Mouse (Mus musculus): ENCODE measurements around the gene Atp2b1. TPM values are rescaled to one million over a fixed set of nuclear protein-coding genes. Genes with fewer than 3 reads are reported as not detected.

Atp2b1 gene
- polyA plus RNA-seq, 1 experiment from 2014 or later, result 176 TPM

GRCm38 (mm10) chr10:98925081-98925480, 10.9 kb downstream of the Atp2b1 start:
- no peaks in the 10 kb centered on the region for H3K36me3 ChIP-seq
- no peaks in the 10 kb centered on the region for H3K9me3 ChIP-seq
- no peak for ATAC-seq (replicated peaks)
- no peaks in the 10 kb centered on the region for H3K27me3 ChIP-seq
- H3K27ac ChIP-seq (replicated peaks), result no peak overlapping the region
- H3K4me1 ChIP-seq, result peaks cover under 1% of the 10 kb centered on the region
- H3K4me2 ChIP-seq (replicated peaks), result no peak overlapping the region
- no peak overlapping the region for H3K4me3 ChIP-seq
- WGBS, result 87% methylated on average over 4 of the region's 4 CpGs
- no peak overlapping the region for H3K9ac ChIP-seq (replicated peaks)

DNA sequence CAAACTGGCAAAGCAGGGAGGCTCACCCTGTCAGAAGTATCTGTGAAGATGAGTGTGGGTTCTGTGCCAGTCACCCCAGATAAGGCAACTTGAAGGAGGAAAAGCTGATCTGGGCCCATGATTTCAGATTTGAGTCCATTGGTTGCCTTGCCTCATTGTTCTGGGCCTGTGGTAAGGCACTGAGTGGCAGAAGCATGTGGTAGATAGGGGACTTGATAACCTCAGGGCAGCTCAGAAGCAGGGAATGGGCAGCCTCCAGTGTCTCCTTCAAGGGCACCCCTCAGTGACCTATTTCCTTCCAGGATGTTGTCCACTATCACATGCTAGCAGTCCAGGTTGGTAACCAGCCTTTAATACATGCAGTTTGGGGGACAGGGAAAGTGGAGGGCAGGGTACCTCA, 12.8 kb downstream of the Atp2b1 start:
- no peak for ATAC-seq (replicated peaks)

GRCm38 (mm10) chr10:98929444-98929843, 15.2 kb downstream of the Atp2b1 start:
- no peaks in the 10 kb centered on the region for H3K36me3 ChIP-seq

More for the DNA sequence above, 12.8 kb downstream of the Atp2b1 start:
- no peak overlapping the region for H3K9ac ChIP-seq (replicated peaks)
- no peaks in the 10 kb centered on the region for H3K36me3 ChIP-seq
- H3K4me1 ChIP-seq, result peaks cover 6% of the 10 kb centered on the region
- H3K9me3 ChIP-seq, result no peaks in the 10 kb centered on the region
- no peak overlapping the region for H3K4me2 ChIP-seq (replicated peaks)
- H3K27ac ChIP-seq (replicated peaks), result no peak overlapping the region
- H3K4me3 ChIP-seq, result no peak overlapping the region
- no peaks in the 10 kb centered on the region for H3K27me3 ChIP-seq

GRCm38 (mm10) chr10:98930143-98930542, 15.9 kb downstream of the Atp2b1 start:
- no peak; the same call in 1 of the 2 replicates for ATAC-seq (replicated peaks)
- no peaks in the 10 kb centered on the region for H3K9me3 ChIP-seq
- 40% methylated on average over 11 of the region's 11 CpGs for WGBS
- H3K4me2 ChIP-seq (replicated peaks), result peak overlapping the region; percentile 6; the same call in 1 of the 2 replicates
- H3K4me1 ChIP-seq, result peaks cover 14% of the 10 kb centered on the region
- H3K4me3 ChIP-seq, result no peak overlapping the region
- no peak overlapping the region for H3K9ac ChIP-seq (replicated peaks)
- H3K27me3 ChIP-seq, result no peaks in the 10 kb centered on the region
- no peaks in the 10 kb centered on the region for H3K36me3 ChIP-seq
- no peak overlapping the region for H3K27ac ChIP-seq (replicated peaks)

More at GRCm38 (mm10) chr10:98929444-98929843, 15.2 kb downstream of the Atp2b1 start:
- H3K27ac ChIP-seq (replicated peaks), result no peak overlapping the region
- H3K9ac ChIP-seq (replicated peaks), result no peak overlapping the region
- H3K4me1 ChIP-seq, result peaks cover 14% of the 10 kb centered on the region
- H3K27me3 ChIP-seq, result no peaks in the 10 kb centered on the region
- H3K9me3 ChIP-seq, result no peaks in the 10 kb centered on the region
- ATAC-seq (replicated peaks), result no peak
- H3K4me2 ChIP-seq (replicated peaks), result no peak overlapping the region
- H3K4me3 ChIP-seq, result no peak overlapping the region
- 72% methylated on average over 7 of the region's 7 CpGs for WGBS

DNA sequence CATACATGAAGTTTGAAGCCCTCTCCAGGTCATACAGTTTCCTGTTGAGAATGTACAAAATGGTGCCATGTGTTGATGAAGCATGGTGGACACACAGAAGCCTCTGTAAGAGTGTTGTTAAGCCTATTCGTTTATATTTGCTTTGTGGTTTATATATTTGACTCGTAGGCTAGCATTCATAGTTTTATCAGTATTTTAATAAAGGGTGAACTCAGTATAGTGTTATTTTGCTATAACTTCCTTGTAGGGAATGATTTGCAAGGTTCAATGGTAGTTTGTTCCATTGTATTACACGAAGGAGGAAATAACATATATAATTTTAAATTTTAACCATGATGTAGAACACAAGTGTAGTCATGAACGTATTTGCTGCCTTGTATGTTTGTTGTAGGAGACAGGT, 25.9 kb downstream of the Atp2b1 start:
- Histone ChIP-seq H3K4me2 (replicated peaks) (no peak overlapping the region), H3K9ac (replicated peaks) (no peak overlapping the region), H3K4me1 (peaks cover 13% of the 10 kb centered on the region), H3K4me3 (no peak overlapping the region), H3K27me3 (no peaks in the 10 kb centered on the region), H3K9me3 (no peaks in the 10 kb centered on the region), H3K36me3 (0 out of 2 replicates have a peak, but pooled peaks cover 3% of the 10 kb centered on the region), H3K27ac (replicated peaks) (no peak overlapping the region)
- WGBS, result 93% methylated on average over 4 of the region's 4 CpGs
- ATAC-seq (replicated peaks), result no peak

DNA sequence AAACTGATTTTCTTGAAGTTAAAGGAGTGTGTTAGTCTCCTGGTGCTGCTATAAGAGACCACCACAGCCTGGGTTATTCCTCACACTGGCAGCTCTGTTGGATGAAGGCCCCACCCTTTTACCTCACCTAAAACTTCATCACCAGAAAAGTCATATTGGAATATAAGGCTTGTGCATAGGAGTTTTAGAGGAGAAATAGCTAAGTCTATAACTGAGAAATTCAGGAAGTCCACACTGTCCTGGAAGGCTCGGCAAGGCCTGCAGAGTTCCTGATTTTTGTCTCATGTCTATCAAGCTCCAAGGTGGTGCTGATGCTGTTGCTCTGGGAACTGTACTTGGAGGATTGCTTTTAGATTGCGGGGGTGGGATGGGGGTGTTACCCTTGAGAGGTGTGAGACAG, 26.6 kb downstream of the Atp2b1 start:
- Histone ChIP-seq H3K4me3 (no peak overlapping the region), H3K9ac (replicated peaks) (no peak overlapping the region), H3K4me2 (replicated peaks) (no peak overlapping the region), H3K9me3 (no peaks in the 10 kb centered on the region), H3K36me3 (0 out of 2 replicates have a peak, but pooled peaks cover 3% of the 10 kb centered on the region), H3K4me1 (peaks cover 13% of the 10 kb centered on the region), H3K27me3 (no peaks in the 10 kb centered on the region), H3K27ac (replicated peaks) (no peak overlapping the region)
- no peak for ATAC-seq (replicated peaks)
- 96% methylated on average over 2 of the region's 2 CpGs for WGBS

DNA sequence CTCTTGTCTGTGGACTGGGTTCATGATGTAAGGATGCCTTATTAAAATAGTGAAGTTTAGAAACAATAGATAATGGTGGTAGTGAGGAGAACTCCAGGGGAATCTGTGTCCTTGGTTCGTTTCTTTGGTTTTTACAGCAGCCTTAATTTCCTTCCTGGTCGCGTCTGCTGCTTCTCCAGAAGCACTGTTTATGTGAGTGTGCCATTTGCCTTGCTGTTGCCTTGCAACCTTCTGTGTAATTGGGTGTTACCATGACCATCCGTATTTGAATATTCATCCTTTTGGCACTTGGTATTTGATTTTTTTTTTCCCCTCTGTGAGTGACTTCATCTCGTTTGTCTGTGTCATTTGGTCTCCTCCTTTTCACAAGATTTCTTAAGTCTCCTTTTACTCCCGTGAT, 27.8 kb downstream of the Atp2b1 start:
- 0 out of 2 replicates have a peak, but pooled peaks have one; percentile 49 for ATAC-seq (replicated peaks)
- no peak overlapping the region for H3K9ac ChIP-seq (replicated peaks)
- WGBS, result 46% methylated on average over 6 of the region's 6 CpGs
- H3K9me3 ChIP-seq, result no peaks in the 10 kb centered on the region
- H3K4me2 ChIP-seq (replicated peaks), result no peak overlapping the region
- peak overlapping the region; percentile 26; the same call in 1 of the 2 replicates for H3K27ac ChIP-seq (replicated peaks)
- H3K4me3 ChIP-seq, result no peak overlapping the region
- H3K27me3 ChIP-seq, result no peaks in the 10 kb centered on the region
- H3K36me3 ChIP-seq, result 0 out of 2 replicates have a peak, but pooled peaks cover 3% of the 10 kb centered on the region
- H3K4me1 ChIP-seq, result peaks cover 13% of the 10 kb centered on the region

DNA sequence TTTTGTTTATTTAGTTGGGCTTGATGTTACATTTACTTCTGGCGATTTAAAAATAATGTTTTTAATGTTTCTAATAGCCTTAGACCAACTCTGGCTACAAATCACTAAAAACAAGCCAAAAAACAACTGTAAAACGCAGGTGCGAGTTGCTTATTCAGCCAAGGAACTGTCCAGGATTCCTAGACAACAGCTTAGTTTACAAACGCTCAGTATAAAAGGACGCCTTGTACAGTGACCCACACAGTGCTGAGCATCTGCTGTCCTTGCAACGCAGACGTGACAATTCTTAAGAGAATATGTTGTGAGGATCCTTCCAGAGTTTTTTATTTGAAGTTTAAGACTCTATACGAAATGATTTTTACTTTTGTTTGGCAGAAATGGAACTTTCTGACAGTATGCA, 28.8 kb downstream of the Atp2b1 start:
- ATAC-seq (replicated peaks), result no peak
- Histone ChIP-seq H3K4me1 (peaks cover 17% of the 10 kb centered on the region), H3K27ac (replicated peaks) (no peak overlapping the region), H3K4me3 (no peak overlapping the region), H3K27me3 (no peaks in the 10 kb centered on the region), H3K4me2 (replicated peaks) (no peak overlapping the region), H3K36me3 (0 out of 2 replicates have a peak, but pooled peaks cover 3% of the 10 kb centered on the region), H3K9me3 (no peaks in the 10 kb centered on the region), H3K9ac (replicated peaks) (no peak overlapping the region)
- WGBS, result 82% methylated on average over 8 of the region's 8 CpGs

- H3K9ac ChIP-seq (replicated peaks), result no peak overlapping the region
- 0 out of 2 replicates have a peak, but pooled peaks cover 3% of the 10 kb centered on the region for H3K36me3 ChIP-seq
- ATAC-seq (replicated peaks), result no peak
- H3K9me3 ChIP-seq, result no peaks in the 10 kb centered on the region
- no peaks in the 10 kb centered on the region for H3K27me3 ChIP-seq
- no peak overlapping the region for H3K4me3 ChIP-seq
- 63% methylated on average over 8 of the region's 8 CpGs for WGBS
- H3K4me2 ChIP-seq (replicated peaks), result no peak overlapping the region
- H3K4me1 ChIP-seq, result peaks cover 21% of the 10 kb centered on the region
- H3K27ac ChIP-seq (replicated peaks), result no peak overlapping the region
Measured at GRCm38 (mm10) chr10:98943894-98944293, 29.7 kb downstream of the Atp2b1 start.

- Histone ChIP-seq H3K4me2 (replicated peaks) (no peak overlapping the region), H3K9ac (replicated peaks) (no peak overlapping the region), H3K27ac (replicated peaks) (no peak overlapping the region), H3K36me3 (no peaks in the 10 kb centered on the region), H3K4me1 (peaks cover 21% of the 10 kb centered on the region), H3K9me3 (no peaks in the 10 kb centered on the region), H3K4me3 (no peak overlapping the region), H3K27me3 (no peaks in the 10 kb centered on the region)
- no peak for ATAC-seq (replicated peaks)
- 56% methylated on average over 9 of the region's 9 CpGs for WGBS
Measured at GRCm38 (mm10) chr10:98946031-98946791, 32.0 kb downstream of the Atp2b1 start.

GRCm38 (mm10) chr10:98947206-98947605, 33.0 kb downstream of the Atp2b1 start:
- no peaks in the 10 kb centered on the region for H3K36me3 ChIP-seq
- H3K4me3 ChIP-seq, result no peak overlapping the region
- H3K9ac ChIP-seq (replicated peaks), result no peak overlapping the region
- H3K27me3 ChIP-seq, result no peaks in the 10 kb centered on the region
- peaks cover 14% of the 10 kb centered on the region for H3K4me1 ChIP-seq
- ATAC-seq (replicated peaks), result no peak
- 71% methylated on average over 2 of the region's 2 CpGs for WGBS
- no peaks in the 10 kb centered on the region for H3K9me3 ChIP-seq
- H3K27ac ChIP-seq (replicated peaks), result no peak overlapping the region
- H3K4me2 ChIP-seq (replicated peaks), result no peak overlapping the region

DNA sequence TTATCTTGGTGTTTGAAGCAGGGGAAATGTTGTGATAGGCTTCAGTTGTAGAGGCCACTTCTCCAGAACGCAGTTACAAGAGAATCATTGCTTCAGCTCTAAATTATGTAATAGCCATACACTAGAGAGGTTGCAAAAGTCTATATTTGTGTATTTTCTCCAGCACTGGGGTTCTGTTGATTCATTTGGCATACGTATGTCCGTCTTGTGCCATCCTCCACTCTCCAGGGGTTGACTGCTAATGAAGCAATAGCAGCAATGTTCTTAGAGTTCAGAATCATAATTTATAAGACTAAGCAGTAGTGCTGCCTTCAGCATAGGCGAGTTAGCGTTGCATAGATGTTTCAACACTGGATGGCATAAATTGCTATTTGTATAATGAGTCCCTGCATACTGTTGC, 33.9 kb downstream of the Atp2b1 start:
- no peak for ATAC-seq (replicated peaks)
- no peak overlapping the region for H3K27ac ChIP-seq (replicated peaks)
- 83% methylated on average over 5 of the region's 5 CpGs for WGBS
- H3K4me1 ChIP-seq, result peaks cover 8% of the 10 kb centered on the region; the same call in 1 of the 2 replicates
- no peaks in the 10 kb centered on the region for H3K9me3 ChIP-seq
- H3K27me3 ChIP-seq, result no peaks in the 10 kb centered on the region
- no peak overlapping the region for H3K4me2 ChIP-seq (replicated peaks)
- no peaks in the 10 kb centered on the region for H3K36me3 ChIP-seq
- H3K9ac ChIP-seq (replicated peaks), result no peak overlapping the region
- H3K4me3 ChIP-seq, result no peak overlapping the region
